Mouse (Mus musculus) lung, adult 2 months (tissue): Measurements from ENCODE around the gene Adamts15. TPM values are rescaled to one million over a fixed set of nuclear protein-coding genes. Genes with fewer than 3 reads are reported as not detected.

Source experiments
- DNase-seq: peaks from one replicate; pipeline ENCODE4 v3.0.0; 2022
- H3K4me1 ChIP-seq: fragments of 200-500 bp; 2 replicates; pipeline ENCODE4 v1.6.1; 2011; ENCODE audit warnings: low read length; ENCODE audit not compliant: control insufficient read depth, insufficient read depth
- H3K4me3 ChIP-seq: fragments of 200-500 bp; replicated peaks from 2 replicates; pipeline ENCODE3; 2011; ENCODE audit warnings: low read depth, mild to moderate bottlenecking, control low read depth, low read length; ENCODE audit errors: extremely low read depth
- CTCF ChIP-seq: fragments of 200-500 bp; IDR thresholded peaks from 2 replicates; pipeline ENCODE4 v1.5.1; 2011; ENCODE audit warnings: mild to moderate bottlenecking, low read length, control low read depth; ENCODE audit not compliant: insufficient read depth
- POLR2A ChIP-seq: fragments of 200-500 bp; IDR thresholded peaks from 2 replicates; pipeline ENCODE4 v1.6.1; 2011; ENCODE audit warnings: low read depth, mild to moderate bottlenecking, control low read depth, low read length, borderline replicate concordance; ENCODE audit errors: extremely low read depth
- WGBS: fragments of 180-500 bp; shearing (Covaris S2); methylation state at CpG from one replicate; pipeline ENCODE4 v1.1.7; 2018; 5-methylcytosine and 5-hydroxymethylcytosine counted together
- polyA plus RNA-seq: library from polyadenylated mRNA; depleted of rRNA; stranded (reverse); fragments of >200 nt; gene quantifications from 2 replicates; pipeline ENCODE4 v1.2.3, GENCODE M21; 2012

The Adamts15 gene
- polyA plus RNA-seq, 1 experiment: 29.6 TPM

DNA sequence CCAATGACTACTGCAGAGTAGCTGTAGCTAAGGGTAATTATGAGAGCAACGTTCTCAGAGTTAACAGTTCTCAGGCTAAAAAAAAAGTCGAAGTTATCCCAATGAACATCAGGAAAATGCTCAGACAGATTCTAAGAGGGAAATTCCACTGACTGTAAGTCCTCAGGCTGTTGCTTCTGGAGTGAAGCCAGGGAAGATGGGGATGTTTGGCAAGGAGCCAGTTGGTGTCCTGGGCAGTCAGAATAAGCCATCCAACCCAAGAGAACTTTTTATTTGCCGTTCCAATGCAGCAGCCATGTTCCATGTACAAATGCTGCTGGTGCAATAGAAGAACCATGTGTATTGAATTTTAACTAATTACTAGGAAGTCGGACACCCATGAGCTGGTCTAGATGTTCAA is 28.3 kb upstream of the Adamts15 start:
- 54% methylated on average over 4 of the region's 4 CpGs for WGBS
- no peak for DNase-seq
- Histone ChIP-seq H3K4me1 (peaks cover 3% of the 10 kb centered on the region; the same call in 1 of the 2 replicates), H3K4me3 (no peak overlapping the region)
- no peak for TF ChIP-seq POLR2A
- no peak for TF ChIP-seq CTCF

DNA sequence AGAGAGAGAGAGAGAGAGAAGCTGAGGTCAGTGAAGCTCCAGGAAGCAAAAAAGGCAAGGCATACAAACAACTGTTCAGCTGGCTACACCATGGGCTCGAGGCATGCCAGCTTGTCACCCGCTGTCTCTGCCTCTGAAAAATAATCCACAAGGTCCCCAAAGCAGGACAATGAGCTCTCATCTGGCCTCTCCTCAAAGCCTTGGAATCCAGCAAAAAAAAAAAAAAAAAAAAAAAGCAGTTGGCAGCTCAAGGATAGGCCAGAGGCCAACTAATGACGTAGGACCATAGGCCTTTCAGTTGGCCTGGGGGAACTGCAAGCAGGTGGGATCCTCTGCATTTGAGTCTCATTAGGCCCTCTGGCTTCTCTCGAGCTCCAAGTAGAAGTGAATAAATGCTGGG is 27.7 kb upstream of the Adamts15 start:
- DNase-seq: no peak
- 52% methylated on average over 4 of the region's 4 CpGs for WGBS
- Histone ChIP-seq H3K4me1 (peaks cover 3% of the 10 kb centered on the region; the same call in 1 of the 2 replicates), H3K4me3 (no peak overlapping the region)
- TF ChIP-seq POLR2A (no peak), CTCF (no peak)

DNA sequence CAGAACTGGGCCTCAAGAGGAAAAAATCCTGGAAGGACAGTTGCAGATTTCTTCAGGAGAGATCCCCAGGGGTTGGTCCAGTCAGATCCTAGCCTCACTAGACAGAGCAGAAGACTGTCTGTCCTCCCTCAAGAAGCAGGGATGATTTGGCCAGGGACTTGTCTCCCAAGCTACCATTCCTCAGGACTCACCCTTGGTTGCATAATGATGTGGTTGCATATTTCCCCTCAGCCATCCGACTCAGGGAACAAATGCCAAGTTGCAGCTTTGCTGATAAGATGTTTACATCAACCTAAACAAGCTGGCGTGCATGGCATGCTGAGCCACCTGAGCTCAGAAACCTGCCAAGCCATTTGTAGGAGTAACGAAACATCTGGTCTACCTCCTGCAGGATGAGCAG is 27.2 kb upstream of the Adamts15 start:
- WGBS: 50% methylated on average over 3 of the region's 3 CpGs
- Histone ChIP-seq H3K4me3 (no peak overlapping the region), H3K4me1 (peaks cover 3% of the 10 kb centered on the region; the same call in 1 of the 2 replicates)
- DNase-seq: no peak
- TF ChIP-seq CTCF: no peak

DNA sequence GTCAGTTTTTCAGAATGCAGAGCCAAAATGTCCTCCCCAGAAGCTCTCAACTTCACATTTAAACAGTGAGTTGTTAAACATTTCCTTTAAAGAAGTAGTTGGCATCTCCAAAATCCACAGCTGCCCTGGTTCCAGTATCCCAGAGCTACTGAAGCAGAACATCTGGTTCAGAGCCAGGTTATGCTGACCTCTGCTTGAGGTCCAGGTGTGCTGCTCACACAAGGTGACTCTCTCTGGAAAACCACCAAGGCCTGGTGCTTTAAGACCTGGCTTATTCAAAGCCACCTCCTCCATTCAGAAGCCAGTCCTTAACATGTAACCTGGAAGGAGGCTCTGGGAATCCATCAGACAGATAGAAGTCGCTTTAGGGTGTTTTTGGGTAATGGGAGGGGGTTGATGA is 23.0 kb upstream of the Adamts15 start:
- TF ChIP-seq CTCF (no peak), POLR2A (no peak)
- H3K4me3 ChIP-seq: no peak overlapping the region
- H3K4me1 ChIP-seq: peaks cover 2% of the 10 kb centered on the region; the same call in 1 of the 2 replicates
- 41% methylated on average over 1 of the region's 1 CpGs for WGBS
- no peak for DNase-seq

DNA sequence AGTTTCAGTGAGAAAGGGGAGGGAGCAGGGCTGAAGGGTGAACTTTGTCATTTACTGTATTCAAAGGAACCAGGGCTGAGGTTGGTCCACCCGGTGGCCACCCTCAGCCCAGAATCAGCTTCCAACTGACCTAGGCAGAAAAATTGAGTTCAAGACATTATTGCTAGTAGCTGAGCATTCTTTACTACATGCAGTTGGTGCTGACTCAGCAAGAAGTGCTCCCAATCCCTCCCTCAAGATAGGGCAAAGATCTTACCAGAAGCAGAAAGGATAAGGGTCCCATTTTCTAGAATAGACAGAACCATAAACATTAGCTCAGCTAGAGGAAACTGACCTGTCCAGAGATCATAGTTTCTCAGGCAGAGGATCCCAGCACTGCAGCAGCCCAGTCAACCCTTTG is 22.0 kb upstream of the Adamts15 start:
- no peak for TF ChIP-seq CTCF
- TF ChIP-seq POLR2A: no peak
- Histone ChIP-seq H3K4me3 (peak overlapping the region; percentile 25), H3K4me1 (no peaks in the 10 kb centered on the region)
- WGBS: 12% methylated on average over 1 of the region's 1 CpGs
- DNase-seq: no peak

DNA sequence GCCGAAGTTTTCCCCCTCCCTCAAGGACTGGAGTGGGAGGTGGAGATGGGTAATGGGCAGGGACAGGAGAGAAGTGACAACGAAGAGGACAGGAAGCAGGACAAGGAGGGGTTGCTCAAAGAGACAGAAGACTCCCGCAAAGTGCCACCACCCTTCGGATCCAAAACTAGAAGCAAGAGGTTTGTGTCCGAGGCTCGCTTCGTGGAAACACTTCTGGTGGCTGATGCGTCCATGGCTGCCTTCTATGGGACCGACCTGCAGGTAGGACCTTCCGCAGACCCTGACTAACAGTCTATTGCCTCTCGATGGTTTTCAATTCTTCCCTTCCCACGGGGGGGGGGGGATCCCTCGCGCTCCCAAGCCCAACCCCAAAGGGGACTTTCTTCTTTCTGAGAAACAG is 21.1 kb upstream of the Adamts15 start:
- WGBS: 2% methylated on average over 14 of the region's 14 CpGs
- peak overlapping the region; percentile 40 for H3K4me3 ChIP-seq

DNA sequence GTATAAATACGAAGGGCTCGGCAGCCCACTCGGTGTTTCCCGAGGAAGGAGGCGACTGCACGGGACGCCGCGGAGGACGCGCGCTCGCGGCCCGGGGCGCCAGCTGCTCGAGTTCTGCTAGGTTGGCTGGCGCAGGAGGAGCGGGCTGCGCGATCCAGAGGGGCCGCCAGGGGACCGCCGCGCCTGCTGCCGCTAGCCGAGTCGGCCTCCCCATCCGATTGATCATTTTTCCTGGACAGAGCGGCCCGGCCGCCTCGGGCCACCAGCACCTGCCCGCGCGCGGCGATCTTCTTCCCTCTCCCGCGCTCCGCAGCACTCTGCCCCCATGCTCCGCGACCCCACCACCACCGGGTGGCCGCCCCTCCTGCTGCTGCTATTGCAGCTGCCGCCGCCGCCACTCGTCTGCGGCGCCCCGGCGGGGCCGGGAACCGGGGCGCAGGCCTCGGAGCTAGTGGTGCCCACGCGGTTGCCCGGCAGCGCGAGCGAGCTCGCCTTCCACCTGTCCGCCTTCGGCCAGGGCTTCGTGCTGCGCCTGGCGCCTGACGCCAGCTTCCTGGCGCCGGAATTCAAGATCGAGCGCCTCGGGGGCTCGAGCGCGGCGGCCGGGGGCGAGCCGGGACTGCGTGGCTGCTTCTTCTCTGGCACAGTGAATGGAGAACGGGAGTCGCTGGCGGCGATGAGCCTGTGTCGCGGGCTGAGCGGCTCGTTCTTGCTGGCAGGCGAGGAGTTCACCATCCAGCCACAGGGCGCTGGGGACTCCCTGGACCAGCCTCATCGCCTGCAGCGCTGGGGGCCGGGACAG is 20.5 kb upstream of the Adamts15 start, which contains the start of gene Adamts8:
Gene Adamts8 (plus strand): TSS at position 51 of the 802 bp plus-strand sequence.
- DNase-seq: peak; percentile 30
- TF ChIP-seq POLR2A (no peak), CTCF (no peak)
- Histone ChIP-seq H3K4me1 (no peaks in the 10 kb centered on the region), H3K4me3 (peak within 1 kb of the TSS; percentile 40)
- under 1% methylated on average over 96 of the region's 96 CpGs for WGBS

More for the DNA sequence above, 21.1 kb upstream of the Adamts15 start:
- TF ChIP-seq POLR2A (no peak; the same call in 1 of the 2 replicates), CTCF (no peak)
- DNase-seq: no peak
- no peaks in the 10 kb centered on the region for H3K4me1 ChIP-seq

DNA sequence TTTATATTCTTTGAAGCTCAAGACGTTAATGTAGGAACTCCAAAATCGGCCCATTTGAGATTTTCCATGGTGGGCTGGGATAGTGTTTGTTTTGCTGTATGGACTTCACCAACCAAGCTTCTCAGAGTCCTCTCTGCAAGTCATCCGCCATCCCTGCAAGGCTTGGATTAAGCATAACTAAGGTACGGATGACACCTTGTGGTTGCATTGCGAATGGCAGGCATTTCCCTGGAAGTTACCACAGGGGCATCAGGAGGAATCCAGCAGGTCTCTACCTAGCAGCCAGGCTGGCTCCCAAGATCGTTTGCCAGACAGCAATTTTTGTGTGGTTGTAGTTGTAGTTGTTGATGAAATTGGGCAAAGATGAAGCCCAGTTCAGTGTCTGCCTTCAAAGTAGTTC is 18.1 kb upstream of the Adamts15 start:
- no peaks in the 10 kb centered on the region for H3K4me1 ChIP-seq
- 3% methylated on average over 6 of the region's 6 CpGs for WGBS
- DNase-seq: peak; percentile 84
- no peak overlapping the region for H3K4me3 ChIP-seq
- TF ChIP-seq CTCF (peak; percentile 86), POLR2A (no peak)

DNA sequence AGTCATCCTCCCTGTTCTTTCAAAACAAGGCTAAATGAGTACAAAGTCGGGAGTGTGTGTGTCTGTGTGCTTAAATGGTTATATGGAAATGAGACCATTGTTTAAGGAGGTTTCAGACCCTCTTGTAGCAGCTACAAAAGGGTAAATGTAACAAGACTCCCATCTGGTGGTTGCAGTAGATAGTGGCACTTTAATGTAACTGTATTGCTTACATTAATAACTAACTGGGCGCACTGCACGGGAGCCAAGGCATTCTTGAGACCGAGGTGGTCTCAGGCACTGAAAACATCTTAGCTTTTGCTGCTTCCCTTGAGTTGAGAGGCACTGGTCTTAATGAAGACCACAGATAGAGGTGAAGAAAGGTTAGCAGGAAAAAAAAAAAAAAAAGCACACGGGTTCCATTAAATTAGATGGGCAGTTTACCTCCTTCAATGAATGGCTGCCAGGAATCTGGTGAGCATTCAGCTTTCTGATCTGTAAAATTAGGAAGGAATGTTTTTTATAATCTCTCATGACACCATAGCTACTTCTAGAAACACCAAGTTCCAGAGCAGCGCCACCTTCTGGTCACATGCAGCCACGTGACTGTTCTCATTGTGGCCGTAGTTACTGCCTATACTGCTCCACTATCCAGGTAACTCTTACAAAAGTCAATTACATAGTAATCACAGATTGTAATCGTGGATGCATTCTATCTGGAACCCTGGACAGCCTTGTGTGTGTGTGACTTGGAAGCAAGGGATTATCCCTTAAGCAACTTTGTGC is 14.6 kb upstream of the Adamts15 start:
- H3K4me3 ChIP-seq: no peak overlapping the region
- TF ChIP-seq POLR2A (no peak), CTCF (peak; percentile 71)
- no peaks in the 10 kb centered on the region for H3K4me1 ChIP-seq
- DNase-seq: peak; percentile 42
- WGBS: 18% methylated on average over 9 of the region's 9 CpGs
